Mouse (Mus musculus) E14TG2a.4 (cell line): ENCODE data around the gene 1700029P11Rik.

ENCODE experiments used
- CTCF ChIP-seq: conservative IDR thresholded peaks from 2 replicates; pipeline ENCODE4 v1.5.1; 2014; ENCODE audit warnings: low read length
- POU5F1 ChIP-seq: IDR thresholded peaks from 2 replicates; pipeline ENCODE4 v1.6.1; 2014; ENCODE audit warnings: low read length, borderline replicate concordance

GRCm38 (mm10) chr15:82016101-82016808 is 35.9 kb downstream of the 1700029P11Rik start:
- TF ChIP-seq CTCF (no peak), POU5F1 (no peak)
